Mouse (Mus musculus) CH12.LX (cell line): ENCODE results near the gene Tinagl1.

Experiments
- CTCF ChIP-seq, 2 experiments: IDR thresholded peaks in 1 of 2; conservative IDR thresholded peaks in 1 of 2; 2 replicates each; pipeline ENCODE4 v1.5.1; 2011 to 2012; ENCODE audit warnings: low read depth in 2 of 2, low read length in 2 of 2, improper control_type of control experiment in 1 of 2, inconsistent platforms in 1 of 2, mild to moderate bottlenecking in 1 of 2, moderate library complexity in 1 of 2
- EP300 ChIP-seq: IDR thresholded peaks from 2 replicates; pipeline ENCODE4 v1.6.1; 2011; ENCODE audit warnings: low read length, improper control_type of control experiment
- POLR2A ChIP-seq: IDR thresholded peaks from 2 replicates; pipeline ENCODE4 v1.6.1; 2011; ENCODE audit warnings: low read depth, mild to moderate bottlenecking, improper control_type of control experiment, low read length
- USF1 ChIP-seq: IDR thresholded peaks from 2 replicates; pipeline ENCODE4 v1.6.1; 2014; ENCODE audit warnings: low read depth, mild to moderate bottlenecking, inconsistent platforms, low read length, improper control_type of control experiment

DNA sequence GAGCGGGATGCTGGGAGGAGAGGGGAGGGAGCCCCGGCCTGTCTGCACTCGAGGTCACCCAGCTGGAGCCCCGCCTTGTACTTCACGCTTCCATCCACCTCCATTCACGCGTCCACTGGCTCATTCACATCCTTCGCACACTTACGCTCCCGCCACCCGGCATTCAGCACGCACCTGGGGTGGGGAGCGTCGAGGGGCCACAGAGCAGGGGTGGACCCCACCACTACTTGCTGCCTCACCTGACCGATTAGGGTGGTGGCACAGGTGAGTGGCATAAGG, 35.8 kb downstream of the Tinagl1 start, which contains the start of gene Hcrtr1:
- no peak for TF ChIP-seq CTCF (conservative IDR thresholded peaks at IDR 0.05 in 1 of 2, IDR thresholded peaks at IDR 0.05 in 1 of 2; ENCODE audit: low read depth in 2 of 2, low read length in 2 of 2)
- TF ChIP-seq USF1 = no peak
- no peak for TF ChIP-seq POLR2A
- TF ChIP-seq EP300 = no peak
